8 mouse cellular contexts compared by ENCODE assay signal in the genomic region with DNA sequence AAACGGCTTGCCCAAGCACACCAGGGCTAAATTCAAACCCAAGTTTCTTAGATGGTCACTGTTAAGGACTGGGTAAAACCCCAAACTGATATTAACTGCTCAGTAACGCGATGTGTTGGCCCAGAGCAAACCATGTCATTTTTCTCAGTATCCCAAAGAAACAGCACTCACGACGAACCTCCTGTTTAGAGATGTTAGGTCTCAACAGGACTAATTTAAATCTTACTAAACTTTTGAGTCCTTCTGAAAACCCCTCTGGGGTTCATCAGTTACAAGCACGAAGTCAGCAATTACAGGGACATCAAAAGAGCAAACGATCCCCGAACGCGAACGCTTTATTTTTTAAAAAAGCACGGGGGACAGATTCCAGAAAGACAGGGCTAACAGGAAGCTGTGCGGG. TPM values are rescaled to one million over a fixed set of nuclear protein-coding genes. Genes with fewer than 3 reads are reported as not detected.
DNase-seq lines count a peak whose midpoint lies in the region; ATAC-seq and TF ChIP-seq lines count a peak whose summit lies in the region.

No protein-coding gene starts in this region.

- no peak for TF ChIP-seq POLR2A in liver, adult 2 months (IDR thresholded peaks at IDR 0.05; ENCODE audit: extremely low read depth, insufficient read depth, low read length)
- no peak for TF ChIP-seq POLR2A in myocyte (IDR thresholded peaks at IDR 0.05; ENCODE audit: insufficient read length, low read depth)

- H3K9me3 ChIP-seq in hindbrain, postnatal 0 days (ENCODE audit: low read length): no peaks in the 10 kb centered on the region

- peaks cover 19% of the 10 kb centered on the region; the same call in 1 of the 2 replicates for H3K79me2 ChIP-seq in liver, adult 2 months (ENCODE audit: control insufficient read depth, insufficient read depth, low read length)
- H3K79me2 ChIP-seq in myocyte (ENCODE audit: control insufficient read depth, insufficient read depth): peaks cover 41% of the 10 kb centered on the region

- peak; percentile 48 for DNase-seq in liver, adult 2 months (ENCODE audit: extremely low read depth, low read depth, low spot score)
- DNase-seq in liver: no peak
- DNase-seq in c-Kit-negative CD71-positive TER-119-positive erythroid progenitor cells, embryonic 14.5 days (ENCODE audit: low read depth, low spot score): peak; percentile 36
- DNase-seq in hindbrain, postnatal 0 days (ENCODE audit: low spot score): no peak
- DNase-seq in adrenal gland, postnatal 10 days: no peak
- no peak for DNase-seq in layer of hippocampus, postnatal 10 days (ENCODE audit: low spot score in 2 of 2)

- H3K36me3 ChIP-seq in liver, adult 2 months (ENCODE audit: control insufficient read depth, insufficient read depth, low read length): peaks cover 9% of the 10 kb centered on the region
- H3K36me3 ChIP-seq in hindbrain, postnatal 0 days (ENCODE audit: insufficient read depth, low read length): peaks cover 7% of the 10 kb centered on the region; the same call in 1 of the 2 replicates
- H3K36me3 ChIP-seq in myocyte (ENCODE audit: control insufficient read depth, insufficient read depth): peaks cover 20% of the 10 kb centered on the region

- peak overlapping the region; percentile 72 for H3K4me2 ChIP-seq in hindbrain, postnatal 0 days (ENCODE audit: low read depth, low read length)
- H3K4me2 ChIP-seq in myocyte (ENCODE audit: low read depth): peak overlapping the region; percentile 82

- peak overlapping the region; percentile 100 for H3K9ac ChIP-seq in liver, adult 2 months (ENCODE audit: low read depth, low read length)
- H3K9ac ChIP-seq in hindbrain, postnatal 0 days (replicated peaks; ENCODE audit: low read length): peak overlapping the region; percentile 68

- H3ac ChIP-seq in myocyte (ENCODE audit: control insufficient read depth, insufficient read length): peak overlapping the region; percentile 85

- ATAC-seq in hindbrain, postnatal 0 days: no peak
- ATAC-seq in monocyte, adult 5-6 weeks (replicated peaks; ENCODE audit: insufficient number of reproducible peaks, low FRiP score, low TSS enrichment, poor library complexity, severe bottlenecking): no peak

- WGBS in liver, adult 2 months: under 1% methylated on average over 13 of the region's 13 CpGs
- WGBS in hindbrain, postnatal 0 days: 5% methylated on average over 13 of the region's 13 CpGs

- peaks cover 21% of the 10 kb centered on the region for H3K4me1 ChIP-seq in liver, adult 2 months (ENCODE audit: control insufficient read depth, insufficient read depth, low read length)
- no peaks in the 10 kb centered on the region for H3K4me1 ChIP-seq in hindbrain, postnatal 0 days (ENCODE audit: insufficient read depth, low read length)

- H3K27ac ChIP-seq in liver, adult 2 months (replicated peaks; ENCODE audit: insufficient read depth, low read depth, low read length): peak overlapping the region; percentile 100
- peak overlapping the region; percentile 83 for H3K27ac ChIP-seq in hindbrain, postnatal 0 days

- no peak for TF ChIP-seq CTCF in liver, adult 2 months (IDR thresholded peaks at IDR 0.05; ENCODE audit: low read depth, low read length)
- TF ChIP-seq CTCF in hindbrain, postnatal 0 days (IDR thresholded peaks at IDR 0.05; ENCODE audit: low read depth): no peak

- H3K4me3 ChIP-seq in liver, adult 2 months (ENCODE audit: insufficient read depth, low read depth, low read length): peak overlapping the region; percentile 93
- peak overlapping the region; percentile 81 for H3K4me3 ChIP-seq in hindbrain, postnatal 0 days (ENCODE audit: low read length)
- H3K4me3 ChIP-seq in myocyte: peak overlapping the region; percentile 97

- no peaks in the 10 kb centered on the region for H3K27me3 ChIP-seq in liver, adult 2 months (ENCODE audit: control insufficient read depth, insufficient read depth, low read length)
- H3K27me3 ChIP-seq in hindbrain, postnatal 0 days (ENCODE audit: insufficient read depth, low read length): no peaks in the 10 kb centered on the region
- no peaks in the 10 kb centered on the region for H3K27me3 ChIP-seq in myocyte (ENCODE audit: control insufficient read depth, insufficient read depth, insufficient read length)

TF ChIP-seq in myocyte, 11 proteins besides CTCF, POLR2A, EP300 and RAD21:
- no peak for TF ChIP-seq TCF12 (IDR thresholded peaks at IDR 0.05; ENCODE audit: insufficient read depth, poor library complexity, severe bottlenecking)
- no peak for TF ChIP-seq MAX (IDR thresholded peaks at IDR 0.05; ENCODE audit: low read depth)
TF ChIP-seq in myocyte: peak in this region for 0.

RNA-seq across cellular contexts. Expression of a gene that starts 0.6 kb away (rescaled TPM):
- 3.0 and 5.1 TPM in 2 replicates for total RNA-seq in liver, adult 2 months (2014; rRNA removed)
- 0.21 and 0.57 TPM in 2 replicates for polyA plus RNA-seq in liver, adult 2 months (2012; rRNA removed)
- 1.4 and 5.6 TPM in 2 replicates for total RNA-seq in hindbrain, postnatal 0 days (2014; rRNA removed)
- polyA plus RNA-seq in hindbrain, postnatal 0 days (2015; fragmentation: Nextera tagmentation; extraction: Ambion mirVana): 3.2 and 4.9 TPM in 2 replicates
- 1.0 TPM for polyA plus RNA-seq in myocyte (2012; fragmentation: generic; extraction: Trizol)
- total RNA-seq in monocyte, adult 5-6 weeks (2017): 10.4 to 19.9 TPM (median 16.8 TPM) in 3 replicates
- total RNA-seq in adrenal gland, postnatal 10 days (2021): 1 to 10 TPM; 2.2 to 4.5 TPM
- 1 to 10 TPM; 3.2 to 3.3 TPM for total RNA-seq in layer of hippocampus, postnatal 10 days (2021)

RNA-seq across cellular contexts. Expression of a gene that starts 0.6 kb away (rescaled TPM):
- 198 and 243 TPM in 2 replicates for total RNA-seq in liver, adult 2 months (2014; rRNA removed)
- 284 and 439 TPM in 2 replicates for polyA plus RNA-seq in liver, adult 2 months (2012; rRNA removed)
- 100 and 119 TPM in 2 replicates for total RNA-seq in hindbrain, postnatal 0 days (2014; rRNA removed)
- 411 and 424 TPM in 2 replicates for polyA plus RNA-seq in hindbrain, postnatal 0 days (2015; fragmentation: Nextera tagmentation; extraction: Ambion mirVana)
- 451 TPM for polyA plus RNA-seq in myocyte (2012; fragmentation: generic; extraction: Trizol)
- 101 to 231 TPM (median 211 TPM) in 3 replicates for total RNA-seq in monocyte, adult 5-6 weeks (2017)
- 100 to 1,000 TPM; 276 to 286 TPM for total RNA-seq in adrenal gland, postnatal 10 days (2021)
- total RNA-seq in layer of hippocampus, postnatal 10 days (2021): 10 to 100 TPM; 41.1 to 64.9 TPM

RNA-seq across cellular contexts. Expression of a gene that starts 22.2 kb away (rescaled TPM):
- 22.0 and 25.0 TPM in 2 replicates for total RNA-seq in liver, adult 2 months (2014; rRNA removed)
- polyA plus RNA-seq in liver, adult 2 months (2012; rRNA removed): 5.3 and 6.3 TPM in 2 replicates
- total RNA-seq in hindbrain, postnatal 0 days (2014; rRNA removed): 20.5 and 21.0 TPM in 2 replicates
- polyA plus RNA-seq in hindbrain, postnatal 0 days (2015; fragmentation: Nextera tagmentation; extraction: Ambion mirVana): 25.9 and 29.0 TPM in 2 replicates
- 13.5 TPM for polyA plus RNA-seq in myocyte (2012; fragmentation: generic; extraction: Trizol)
- total RNA-seq in monocyte, adult 5-6 weeks (2017): 86.9 to 101 TPM (median 94.6 TPM) in 3 replicates
- 10 to 100 TPM; 26.1 to 28.9 TPM for total RNA-seq in adrenal gland, postnatal 10 days (2021)
- 10 to 100 TPM; 17.0 to 18.6 TPM for total RNA-seq in layer of hippocampus, postnatal 10 days (2021)

RNA-seq across cellular contexts. Expression of a gene that starts 49.4 kb away (rescaled TPM):
- 19.5 and 20.0 TPM in 2 replicates for total RNA-seq in liver, adult 2 months (2014; rRNA removed)
- polyA plus RNA-seq in liver, adult 2 months (2012; rRNA removed): 2.2 and 2.5 TPM in 2 replicates
- total RNA-seq in hindbrain, postnatal 0 days (2014; rRNA removed): 6.6 and 11.4 TPM in 2 replicates
- 5.7 and 6.2 TPM in 2 replicates for polyA plus RNA-seq in hindbrain, postnatal 0 days (2015; fragmentation: Nextera tagmentation; extraction: Ambion mirVana)
- 2.9 TPM for polyA plus RNA-seq in myocyte (2012; fragmentation: generic; extraction: Trizol)
- 23.6 to 29.4 TPM (median 24.0 TPM) in 3 replicates for total RNA-seq in monocyte, adult 5-6 weeks (2017)
- 10 to 100 TPM in 1 of 2 experiments, 1 to 10 TPM in 1; 8.4 to 11.0 TPM for total RNA-seq in adrenal gland, postnatal 10 days (2021)
- total RNA-seq in layer of hippocampus, postnatal 10 days (2021): 1 to 10 TPM; 6.7 to 8.2 TPM

Comparison
In these comparisons a context has a peak if more than half of its experiments do, and no peak if none do; other contexts are left out.
1. DNase-seq: peak in liver, adult 2 months (single experiment) and c-Kit-negative CD71-positive TER-119-positive erythroid progenitor cells, embryonic 14.5 days (single experiment); none in liver (single experiment), hindbrain, postnatal 0 days (single experiment), adrenal gland, postnatal 10 days (single experiment) and layer of hippocampus, postnatal 10 days (0 of 2).
2. Peak in every context shown above with its lines, with median percentiles within 50 percentile points of each other: H3K4me3 ChIP-seq.